Mouse (Mus musculus) stomach, postnatal 0 days (tissue): ENCODE results near the gene Med17. TPM values are rescaled to one million over a fixed set of nuclear protein-coding genes. Genes with fewer than 3 reads are reported as not detected.
A peak's percentile ranks its signal among the peaks of the same experiment; 100 is the strongest.

Source experiments
- ATAC-seq: fragments of 200-750 bp; cut with Nextera tagmentation; 2 replicates; pipeline ENCODE4 v1.8.0; 2017; ENCODE audit not compliant: low FRiP score, low TSS enrichment
- DNase-seq: peaks from one replicate; pipeline ENCODE4 v3.0.0-alpha.2; 2016; ENCODE audit warnings: low spot score
- H3K27ac ChIP-seq: fragments of 300-500 bp; sonication (generic); replicated peaks from 2 replicates; pipeline ENCODE4 v1.5.1; 2014; ENCODE audit warnings: mild to moderate bottlenecking, control low read depth
- H3K27me3 ChIP-seq: fragments of 300-500 bp; sonication (generic); 2 replicates; pipeline ENCODE4 v1.6.1; 2014; ENCODE audit warnings: low read length; ENCODE audit not compliant: control insufficient read depth, insufficient read depth
- H3K36me3 ChIP-seq: fragments of 300-500 bp; sonication (generic); 2 replicates; pipeline ENCODE4 v1.6.1; 2014; ENCODE audit warnings: low read length, mixed read lengths; ENCODE audit not compliant: control insufficient read depth, insufficient read depth
- H3K4me1 ChIP-seq: fragments of 300-500 bp; sonication (generic); replicated peaks from 2 replicates; pipeline ENCODE4 v1.6.1; 2014; ENCODE audit warnings: antibody characterized with exemption; ENCODE audit not compliant: control insufficient read depth, insufficient read depth
- H3K4me2 ChIP-seq: fragments of 300-500 bp; sonication (generic); replicated peaks from 2 replicates; pipeline ENCODE4 v1.6.1; 2014; ENCODE audit warnings: low read depth, mild to moderate bottlenecking, control low read depth, moderate library complexity
- H3K4me3 ChIP-seq: fragments of 300-500 bp; sonication (generic); 2 replicates; pipeline ENCODE4 v1.5.1; 2014; ENCODE audit warnings: low read depth, low read length, control low read depth
- H3K9ac ChIP-seq: fragments of 300-500 bp; sonication (generic); 2 replicates; pipeline ENCODE4 v1.6.1; 2014; ENCODE audit warnings: mild to moderate bottlenecking, low read length, control low read depth, mixed read lengths
- H3K9me3 ChIP-seq: fragments of 300-500 bp; sonication (generic); 2 replicates; pipeline ENCODE4 v1.6.1; 2016; ENCODE audit warnings: low read length; ENCODE audit not compliant: control insufficient read depth
- CTCF ChIP-seq: IDR thresholded peaks from 2 replicates; pipeline ENCODE4 v1.5.1; 2016; ENCODE audit warnings: antibody characterized with exemption, low read depth, mild to moderate bottlenecking, moderate library complexity
- EP300 ChIP-seq: optimal IDR thresholded peaks from 2 replicates; pipeline ENCODE3; 2016; ENCODE audit warnings: antibody characterized with exemption
- WGBS: fragments of 180-500 bp; shearing (Covaris S2); extraction: QIAGEN DNeasy Blood & Tissue Kit; methylation state at CpG from one replicate; pipeline ENCODE4 v1.1.7; 2014; 5-methylcytosine and 5-hydroxymethylcytosine counted together
- polyA plus RNA-seq: library from polyadenylated mRNA; unstranded; fragments of >200 nt; fragmentation: Nextera tagmentation; extraction: Ambion mirVana; gene quantifications from 2 replicates; pipeline ENCODE4 v1.2.1, GENCODE M21; 2015

The Med17 gene
- polyA plus RNA-seq, 1 experiment from 2014 or later = 20.0 TPM

DNA sequence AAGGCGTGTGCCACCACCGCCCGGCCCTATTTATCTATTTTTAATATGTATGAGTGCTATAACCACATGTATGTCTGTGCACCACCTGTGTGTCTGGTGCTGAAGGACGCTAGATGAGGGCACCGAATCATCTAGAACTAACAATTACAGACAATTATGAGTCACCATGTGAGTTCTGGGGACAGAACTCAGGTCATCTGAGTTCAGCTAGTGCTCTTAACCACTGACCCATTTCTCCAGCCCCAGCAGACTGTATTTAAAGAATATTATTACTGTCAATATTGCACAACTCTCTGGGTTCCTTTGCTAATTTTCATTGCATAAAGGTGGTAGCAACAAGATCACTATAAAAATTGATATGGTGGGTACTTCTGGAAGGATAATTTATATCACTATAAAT lies 20.3 kb upstream of the Med17 start:
- Histone ChIP-seq H3K9me3 (no peaks in the 10 kb centered on the region), H3K4me1 (no peaks in the 10 kb centered on the region), H3K27me3 (no peaks in the 10 kb centered on the region), H3K27ac (no peak overlapping the region), H3K36me3 (no peaks in the 10 kb centered on the region), H3K4me2 (no peak overlapping the region), H3K4me3 (no peak overlapping the region), H3K9ac (no peak overlapping the region)
- 78% methylated on average over 5 of the region's 5 CpGs for WGBS
- ATAC-seq = no peak
- TF ChIP-seq EP300 = no peak
- TF ChIP-seq CTCF = no peak
- DNase-seq = no peak

DNA sequence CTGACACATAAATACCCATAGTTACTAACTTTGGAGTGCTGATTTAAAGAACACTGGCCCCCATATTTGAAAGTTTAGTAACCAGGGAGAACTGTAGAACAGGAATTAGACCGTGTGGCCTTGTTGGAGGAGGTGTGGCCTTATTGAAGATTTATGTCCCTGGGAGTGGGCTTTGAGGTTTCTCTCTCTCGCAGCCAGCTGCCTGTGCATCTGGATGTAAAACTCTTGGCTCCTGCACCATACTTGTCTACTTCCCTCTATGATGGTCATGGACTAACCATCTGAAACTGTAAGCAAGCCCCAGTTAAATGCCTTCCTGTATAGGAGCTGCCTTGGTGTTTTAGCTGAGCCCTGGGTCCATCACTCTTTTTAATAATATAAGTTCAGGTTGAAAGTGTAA lies 18.7 kb upstream of the Med17 start:
- no peak overlapping the region for H3K4me3 ChIP-seq
- 21% methylated on average over 2 of the region's 2 CpGs for WGBS

GRCm38 (mm10) chr9:15297112-15297511 lies 17.4 kb upstream of the Med17 start:
- TF ChIP-seq EP300 (no peak), CTCF (no peak)

More for the DNA sequence above, 18.7 kb upstream of the Med17 start:
- no peak for TF ChIP-seq EP300
- TF ChIP-seq CTCF = no peak
- H3K9me3 ChIP-seq = no peaks in the 10 kb centered on the region
- no peaks in the 10 kb centered on the region for H3K27me3 ChIP-seq
- ATAC-seq (no peak), DNase-seq (no peak)
- no peak overlapping the region for H3K4me2 ChIP-seq
- no peak overlapping the region for H3K9ac ChIP-seq
- H3K27ac ChIP-seq = no peak overlapping the region
- H3K4me1 ChIP-seq = no peaks in the 10 kb centered on the region
- H3K36me3 ChIP-seq = no peaks in the 10 kb centered on the region

GRCm38 (mm10) chr9:15289251-15289650 lies 9.5 kb upstream of the Med17 start:
- no peaks in the 10 kb centered on the region for H3K9me3 ChIP-seq
- H3K27ac ChIP-seq = no peak overlapping the region
- no peak overlapping the region for H3K9ac ChIP-seq
- 0 out of 2 replicates have a peak, but pooled peaks cover 2% of the 10 kb centered on the region for H3K36me3 ChIP-seq
- 77% methylated on average over 6 of the region's 6 CpGs for WGBS
- H3K4me3 ChIP-seq = no peak overlapping the region
- no peak for DNase-seq
- no peak for TF ChIP-seq CTCF
- TF ChIP-seq EP300 = no peak
- H3K4me1 ChIP-seq = no peaks in the 10 kb centered on the region
- H3K27me3 ChIP-seq = no peaks in the 10 kb centered on the region
- no peak for ATAC-seq
- no peak overlapping the region for H3K4me2 ChIP-seq

More at GRCm38 (mm10) chr9:15297112-15297511, 17.4 kb upstream of the Med17 start:
- no peaks in the 10 kb centered on the region for H3K27me3 ChIP-seq
- H3K27ac ChIP-seq = no peak overlapping the region
- no peak overlapping the region for H3K9ac ChIP-seq
- H3K36me3 ChIP-seq = no peaks in the 10 kb centered on the region
- DNase-seq = no peak
- no peaks in the 10 kb centered on the region for H3K4me1 ChIP-seq
- no peak overlapping the region for H3K4me3 ChIP-seq
- WGBS = 83% methylated on average over 7 of the region's 7 CpGs
- no peaks in the 10 kb centered on the region for H3K9me3 ChIP-seq
- no peak for ATAC-seq
- no peak overlapping the region for H3K4me2 ChIP-seq

DNA sequence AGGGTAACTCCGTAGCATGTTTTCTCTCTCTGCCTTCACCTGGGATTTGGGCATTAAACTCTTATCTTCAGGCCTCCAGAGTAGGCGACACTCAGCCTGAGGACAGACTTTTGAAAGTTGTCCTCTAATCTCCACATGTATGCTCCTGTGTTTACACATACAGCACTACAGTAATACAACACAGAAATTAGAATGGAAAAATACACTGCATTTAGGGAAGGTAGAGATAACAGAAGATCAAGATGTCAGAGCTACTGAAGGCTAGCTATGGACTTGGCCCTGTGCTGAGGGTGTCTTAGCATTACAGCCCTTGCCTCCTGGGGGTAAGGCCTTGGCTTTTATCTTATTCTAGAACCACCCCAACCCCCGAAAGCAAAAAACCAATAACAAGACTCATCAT lies 8.7 kb upstream of the Med17 start:
- TF ChIP-seq CTCF (no peak), EP300 (no peak)
- no peak overlapping the region for H3K4me3 ChIP-seq
- no peaks in the 10 kb centered on the region for H3K27me3 ChIP-seq
- DNase-seq (no peak), ATAC-seq (no peak)
- no peaks in the 10 kb centered on the region for H3K9me3 ChIP-seq
- H3K4me1 ChIP-seq = no peaks in the 10 kb centered on the region
- no peak overlapping the region for H3K4me2 ChIP-seq
- WGBS = 90% methylated on average over 3 of the region's 3 CpGs
- H3K9ac ChIP-seq = no peak overlapping the region
- 0 out of 2 replicates have a peak, but pooled peaks cover 2% of the 10 kb centered on the region for H3K36me3 ChIP-seq
- H3K27ac ChIP-seq = no peak overlapping the region

DNA sequence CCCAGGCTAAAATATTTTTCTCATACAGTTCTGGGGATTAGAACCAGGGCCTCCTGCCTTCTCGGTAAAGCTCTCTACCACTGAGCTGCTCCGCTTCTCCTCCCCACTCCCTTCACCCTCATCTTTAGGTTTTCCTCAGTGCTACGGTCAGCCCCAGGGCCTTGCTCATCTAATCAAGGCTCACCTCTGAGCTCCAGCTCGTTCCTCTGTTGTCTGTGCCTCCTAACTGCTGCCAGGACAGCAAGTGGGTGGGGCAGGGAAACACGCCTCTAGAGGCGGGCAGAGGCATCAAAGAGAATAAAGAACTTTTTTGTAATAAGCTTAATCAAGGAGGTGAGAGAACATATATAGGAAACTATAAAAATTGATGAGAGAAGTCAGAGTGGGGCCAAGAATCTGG lies 8.1 kb upstream of the Med17 start:
- Histone ChIP-seq H3K9ac (no peak overlapping the region), H3K4me2 (no peak overlapping the region), H3K9me3 (no peaks in the 10 kb centered on the region), H3K27ac (no peak overlapping the region), H3K27me3 (no peaks in the 10 kb centered on the region), H3K36me3 (0 out of 2 replicates have a peak, but pooled peaks cover 2% of the 10 kb centered on the region), H3K4me1 (no peaks in the 10 kb centered on the region), H3K4me3 (no peak overlapping the region)
- ATAC-seq (no peak), DNase-seq (no peak)
- TF ChIP-seq CTCF = peak; percentile 37; the same call in 1 of the 2 replicates
- TF ChIP-seq EP300 = no peak
- WGBS = 61% methylated on average over 6 of the region's 6 CpGs
